Mouse (Mus musculus): ENCODE results near the gene Dock3.

Dock3 gene

GRCm38 (mm10) chr9:107003187-107003586 is 228.5 kb downstream of the Dock3 start:
- no peak for DNase-seq

DNA sequence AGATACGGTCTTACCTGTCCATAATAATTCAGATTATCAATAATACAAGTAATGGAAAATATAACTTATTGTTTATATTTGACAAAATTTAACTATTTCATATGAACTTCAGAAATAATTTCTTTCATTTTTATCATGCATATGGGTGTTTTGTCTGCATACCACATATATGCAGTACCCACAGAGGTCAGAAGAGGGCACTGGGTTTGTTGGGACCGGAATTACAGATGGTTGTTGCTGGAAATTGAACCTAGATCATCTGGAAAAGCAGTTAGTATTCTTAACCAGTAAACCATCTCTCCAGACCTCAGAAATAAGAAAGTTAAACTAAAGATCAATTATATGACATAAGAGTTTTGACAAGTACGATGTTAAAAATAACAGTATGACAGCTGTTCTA is 261.0 kb downstream of the Dock3 start:
- DNase-seq: peak; percentile 4

- no peak for DNase-seq
Observed at GRCm38 (mm10) chr9:106958452-106958851, 273.3 kb downstream of the Dock3 start.

DNA sequence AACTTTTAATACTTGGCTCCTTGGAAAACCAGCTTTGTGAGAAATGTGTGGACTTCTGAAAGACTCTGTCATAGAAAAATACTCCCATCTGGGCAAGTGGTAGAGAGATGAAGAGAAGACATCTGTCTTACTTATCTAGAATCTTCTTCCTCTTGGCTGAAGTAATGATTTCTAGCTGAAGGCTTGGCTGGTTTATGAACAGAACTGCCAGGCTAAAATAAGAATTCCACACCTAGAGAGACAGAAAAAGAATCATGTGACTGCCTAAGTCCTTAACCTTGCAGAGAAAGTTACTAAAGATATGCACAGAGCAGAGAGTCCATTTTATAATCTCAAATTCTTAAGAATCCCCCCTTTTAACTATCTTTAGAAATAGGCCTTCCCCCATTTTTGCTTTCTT is 276.2 kb downstream of the Dock3 start:
- no peak for DNase-seq

- DNase-seq: no peak
Observed at GRCm38 (mm10) chr9:106934998-106935397, 296.7 kb downstream of the Dock3 start.

DNA sequence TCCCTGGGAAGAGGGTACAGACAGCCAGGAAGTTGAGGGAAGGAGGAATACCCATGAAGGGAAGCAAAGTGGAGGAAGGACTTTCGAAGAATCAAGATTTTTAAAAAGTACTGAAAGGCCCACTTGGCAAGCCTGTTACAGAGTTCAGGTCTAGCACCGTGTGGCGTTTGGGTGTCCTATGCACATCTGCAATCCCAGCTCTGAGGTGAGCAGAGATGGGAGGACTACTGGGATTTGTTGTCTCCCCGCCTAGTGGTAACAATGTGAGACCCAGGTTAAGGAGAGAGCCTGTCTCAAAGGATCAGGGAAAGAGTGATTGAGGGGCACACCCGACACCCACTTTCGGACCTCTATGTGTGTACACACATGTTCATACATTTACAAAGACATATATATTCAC is 316.8 kb downstream of the Dock3 start:
- DNase-seq: no peak

GRCm38 (mm10) chr9:106913759-106914158 is 317.9 kb downstream of the Dock3 start:
- DNase-seq: no peak

DNA sequence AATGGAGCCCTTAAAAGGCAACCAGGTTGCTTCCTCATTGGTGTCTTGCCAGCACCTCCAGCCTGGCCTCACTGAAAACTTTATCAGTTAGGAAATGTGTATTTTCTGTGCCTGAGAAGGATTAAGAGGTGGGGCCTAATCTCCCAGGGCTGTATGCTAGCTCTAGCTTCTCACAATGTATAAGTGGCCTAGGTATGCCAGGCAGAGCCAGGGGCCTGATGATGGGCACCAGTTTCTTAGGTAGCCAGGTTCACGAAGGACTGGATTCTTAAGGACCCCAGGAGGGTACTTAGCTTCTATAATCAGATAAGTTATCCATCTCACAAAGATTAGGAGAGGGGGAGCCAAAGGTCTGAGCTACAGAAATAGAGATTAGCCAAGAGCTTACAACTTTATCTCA is 320.1 kb downstream of the Dock3 start:
- DNase-seq: no peak

DNA sequence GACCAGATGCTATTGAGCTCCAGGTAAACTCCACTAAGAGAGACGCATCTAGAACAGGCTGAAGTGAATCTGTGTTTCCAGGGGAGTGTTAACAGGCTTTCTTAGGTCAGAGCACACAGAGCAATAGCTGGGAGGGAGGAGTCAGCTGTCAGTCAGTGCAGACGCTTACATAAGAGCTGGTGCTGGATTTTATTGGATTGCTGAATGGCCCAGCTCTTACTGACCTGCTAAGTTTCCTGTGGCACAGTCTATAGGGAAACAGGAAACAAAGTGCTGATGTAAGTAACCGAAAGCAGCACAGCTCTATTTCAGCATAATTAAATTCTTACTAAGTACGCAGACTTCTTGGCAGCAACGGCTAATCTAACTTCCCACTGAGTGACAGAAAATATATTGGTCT is 323.0 kb downstream of the Dock3 start:
- no peak for DNase-seq

DNA sequence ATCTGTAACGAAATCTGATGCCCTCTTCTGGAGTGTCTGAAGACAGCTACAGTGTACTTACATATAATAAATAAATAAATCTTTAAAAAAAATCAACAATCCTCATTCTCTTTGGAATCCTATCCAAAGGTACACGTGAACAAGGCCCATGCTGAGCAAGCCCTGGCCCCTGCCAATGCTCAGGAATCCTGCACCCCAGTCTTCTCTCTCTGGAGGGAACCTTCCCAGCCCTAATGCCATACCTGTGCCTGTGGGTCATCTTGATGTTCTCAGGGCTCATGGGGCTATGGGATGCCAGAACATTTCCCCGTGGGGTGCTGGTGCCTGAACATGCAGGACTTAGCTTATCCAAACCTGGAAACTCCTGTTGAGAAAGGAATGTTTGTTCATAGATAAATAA is 323.5 kb downstream of the Dock3 start:
- no peak for DNase-seq

- no peak for DNase-seq
Observed at GRCm38 (mm10) chr9:106906597-106906996, 325.1 kb downstream of the Dock3 start.

DNA sequence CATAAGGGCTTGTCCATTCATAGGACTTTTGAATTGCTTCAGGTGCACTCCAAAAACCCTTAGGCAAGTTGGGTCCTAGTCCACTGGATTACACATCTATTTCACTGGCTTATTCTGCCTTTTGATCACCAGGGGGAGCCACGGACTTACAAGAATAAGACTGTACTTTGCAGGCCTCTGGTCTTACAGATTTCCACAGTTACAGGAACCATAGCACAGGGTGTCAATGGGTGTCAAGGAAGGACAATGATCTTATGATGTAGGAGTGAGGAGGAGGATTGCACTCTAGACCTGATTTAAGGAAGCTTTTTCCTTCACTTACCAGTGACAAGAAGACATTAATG is 327.9 kb downstream of the Dock3 start:
- DNase-seq: peak; percentile 51

DNA sequence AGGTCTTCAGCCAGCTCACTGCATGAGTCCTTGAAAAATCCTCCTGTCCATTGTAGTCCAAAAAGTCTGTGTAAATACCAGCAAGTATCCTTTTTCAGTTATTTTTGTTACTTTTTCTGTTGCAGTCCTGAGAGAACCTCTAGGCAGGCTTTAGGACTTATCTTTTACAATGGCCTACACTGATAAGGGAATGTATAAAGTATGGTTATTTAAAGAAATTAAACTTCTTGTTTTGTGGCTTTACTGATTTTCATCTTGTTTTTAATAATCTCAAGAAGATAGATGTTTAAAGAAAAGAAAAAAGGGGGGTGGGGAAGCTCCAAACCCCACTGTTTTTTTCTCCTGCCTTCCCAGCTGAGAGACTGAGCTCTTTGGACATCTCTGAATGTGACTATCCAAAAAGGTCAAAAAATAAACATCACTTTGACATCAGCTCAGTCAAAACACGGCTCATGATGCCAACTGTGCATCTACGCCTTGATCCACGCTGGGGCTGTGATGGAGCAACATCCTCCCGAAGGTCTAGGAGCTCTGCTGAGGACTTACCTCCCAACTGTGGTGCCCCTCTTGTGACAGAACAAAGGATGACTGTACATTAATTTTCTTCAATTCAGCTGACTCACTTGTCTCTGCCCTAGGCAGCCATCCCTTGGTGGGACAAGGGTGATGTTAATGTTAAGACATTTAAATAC is 328.5 kb downstream of the Dock3 start:
- no peak for DNase-seq

GRCm38 (mm10) chr9:106901596-106901995 is 330.1 kb downstream of the Dock3 start:
- no peak for DNase-seq

GRCm38 (mm10) chr9:106898901-106899300 is 332.8 kb downstream of the Dock3 start:
- DNase-seq: no peak

GRCm38 (mm10) chr9:106893327-106893726 is 338.4 kb downstream of the Dock3 start:
- DNase-seq: no peak

DNA sequence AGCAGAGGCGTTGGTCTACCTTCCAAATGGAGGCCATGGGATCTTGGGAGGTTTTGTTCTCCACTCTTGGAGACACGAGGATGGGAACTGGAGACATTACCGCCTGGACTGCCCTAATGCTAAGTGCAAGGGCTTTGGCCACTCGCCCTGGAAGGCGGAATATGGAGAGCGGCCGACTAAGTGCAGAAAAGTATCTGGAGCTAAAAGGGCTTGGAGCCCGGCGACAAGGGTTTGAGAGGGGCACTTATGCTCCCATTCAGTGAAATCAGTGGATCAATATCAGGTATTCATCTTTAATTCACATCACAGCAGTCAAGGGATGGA is 339.2 kb downstream of the Dock3 start:
- no peak for DNase-seq

GRCm38 (mm10) chr9:106891829-106892551 is 339.7 kb downstream of the Dock3 start, which contains the start of gene Manf:
Gene Manf (minus strand): TSS chr9:106891979.
- peak; percentile 97 for DNase-seq

DNA sequence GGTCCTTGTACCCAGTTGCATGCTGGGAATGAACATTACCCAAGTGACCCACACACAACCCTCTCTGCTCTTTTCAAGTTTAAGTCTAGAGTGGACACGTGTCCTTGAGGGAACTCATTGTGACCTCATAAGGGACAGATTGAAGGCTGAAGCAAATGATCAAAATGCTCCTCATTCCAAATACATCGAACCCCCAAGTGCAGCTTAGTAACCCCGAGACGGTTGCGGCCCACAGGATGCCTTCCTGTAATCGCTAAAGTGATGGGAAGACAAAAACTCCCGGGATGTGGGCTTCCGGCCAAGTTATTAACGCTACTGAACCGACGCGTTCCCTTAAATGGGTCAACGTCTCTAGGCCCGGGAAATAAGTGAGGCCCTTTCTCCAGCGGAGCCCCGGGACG is 340.4 kb downstream of the Dock3 start:
- DNase-seq: no peak

DNA sequence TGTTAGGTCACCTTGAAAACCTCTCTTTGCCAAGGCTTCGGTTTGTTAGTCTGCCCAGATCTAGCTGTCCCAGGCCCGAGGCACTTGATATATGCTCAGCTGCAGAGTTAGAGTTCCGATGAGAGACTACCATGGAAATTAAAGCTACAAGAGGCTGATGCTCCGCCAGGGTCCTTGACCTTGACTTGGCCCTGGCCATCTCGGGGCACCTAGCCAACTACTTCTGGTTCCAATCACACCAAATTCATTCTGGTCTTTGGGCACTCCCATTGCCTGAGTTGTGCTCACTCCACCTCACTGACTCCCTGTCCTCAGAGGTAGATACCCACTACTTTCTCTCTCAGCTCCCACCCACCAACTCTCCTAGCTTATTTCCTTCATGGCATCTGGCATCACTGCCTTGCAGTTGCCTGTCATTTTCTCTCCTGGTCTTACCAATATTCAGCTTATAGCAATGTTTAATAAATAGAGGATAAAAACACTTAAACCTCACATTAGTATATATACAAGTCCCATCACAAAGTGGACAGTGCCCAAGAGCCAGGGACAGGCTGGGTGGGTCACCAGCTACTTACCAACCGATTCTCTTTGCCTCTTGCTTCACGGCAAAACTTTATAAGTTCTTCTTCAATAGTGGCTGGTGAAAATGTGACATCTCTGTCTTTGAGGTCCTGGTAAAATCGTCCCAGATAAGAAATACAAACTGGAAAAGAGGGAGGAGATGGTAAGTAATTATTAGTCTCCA is 341.0 kb downstream of the Dock3 start:
- no peak for DNase-seq

DNA sequence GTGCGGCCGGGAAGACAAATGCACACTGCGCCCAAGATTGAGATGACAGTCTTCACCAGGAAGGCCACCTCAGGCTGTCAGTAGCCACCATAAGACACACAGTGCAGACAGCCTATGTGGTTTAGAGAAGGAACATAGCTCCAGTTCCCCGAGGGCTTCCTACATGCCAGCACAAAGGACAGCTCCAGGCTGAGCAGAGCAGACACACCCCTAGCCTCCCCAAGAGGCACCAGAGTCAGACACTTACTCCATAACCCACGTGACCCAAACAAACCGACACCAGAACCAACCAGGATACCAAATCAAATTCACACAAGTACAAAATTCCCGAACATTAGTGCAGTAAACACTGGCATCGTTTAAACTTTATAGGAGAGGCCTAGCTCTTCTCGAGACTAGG is 342.4 kb downstream of the Dock3 start:
- DNase-seq: no peak

GRCm38 (mm10) chr9:106888346-106888745 is 343.4 kb downstream of the Dock3 start:
- DNase-seq: no peak

DNA sequence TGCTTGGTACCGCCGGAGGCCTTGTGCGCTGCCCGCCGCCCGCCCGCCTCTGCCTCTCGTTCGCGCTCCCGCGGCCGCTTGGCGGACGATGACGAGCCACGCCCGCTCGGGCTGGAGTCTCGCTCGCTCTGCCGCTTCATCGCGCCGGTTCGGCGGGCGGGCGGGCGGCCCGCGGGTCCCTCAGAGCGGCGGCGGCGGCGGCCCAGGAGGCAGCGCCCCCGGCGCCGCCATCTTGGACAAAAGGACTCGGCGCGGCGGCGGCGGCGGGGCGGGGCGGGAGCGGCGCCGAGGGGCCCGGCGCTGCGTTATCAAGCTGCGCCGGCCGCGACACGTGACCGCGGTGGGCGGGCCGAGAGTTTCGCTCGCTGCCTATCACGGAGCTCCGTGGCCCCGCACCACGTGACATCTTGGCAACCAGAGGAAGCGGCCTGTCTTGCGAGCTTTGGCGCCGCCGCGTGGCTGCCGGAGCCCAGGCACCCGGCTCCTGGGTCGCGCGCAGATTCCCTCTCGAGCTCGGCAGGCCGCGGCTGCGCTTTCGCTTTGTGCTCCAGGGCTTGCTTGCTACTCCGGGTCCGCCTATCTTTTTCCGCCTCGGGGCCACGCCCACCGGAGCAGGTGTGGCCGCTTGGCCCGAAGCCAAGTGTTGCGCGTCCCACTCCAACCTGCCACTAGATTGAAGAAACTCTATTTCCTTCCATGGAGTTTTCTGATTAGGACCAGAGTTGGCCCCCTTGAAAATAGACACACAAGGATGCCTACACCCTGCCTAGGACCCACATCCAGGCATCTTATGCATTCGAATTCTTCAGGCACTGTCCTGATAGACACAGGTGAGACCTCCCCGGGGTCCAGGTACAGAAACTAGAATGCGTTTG is 344.6 kb downstream of the Dock3 start, which contains the start of gene Rbm15b:
Gene Rbm15b, minus strand, starts transcription at position 601 of the 875 bp plus-strand sequence.
- peak; percentile 99 for DNase-seq

Data from thymus, postnatal 14 days (tissue).